Mouse (Mus musculus) embryonic fibroblast, embryonic 13.5 days (primary cell): ENCODE measurements around the gene Rtn4ip1. TPM values are rescaled to one million over a fixed set of nuclear protein-coding genes. Genes with fewer than 3 reads are reported as not detected.
A peak's percentile ranks its signal among the peaks of the same experiment; 100 is the strongest.

Source experiments
- H3K27ac ChIP-seq: 2 replicates; pipeline ENCODE4 v1.5.1; 2012; ENCODE audit warnings: low read length, control low read depth, inconsistent platforms; ENCODE audit not compliant: insufficient read depth
- H3K4me1 ChIP-seq: 2 replicates; pipeline ENCODE4 v1.6.1; 2011; ENCODE audit warnings: low read length; ENCODE audit not compliant: control insufficient read depth, insufficient read depth
- H3K4me3 ChIP-seq: 2 replicates; pipeline ENCODE4 v1.5.1; 2011; ENCODE audit warnings: mild to moderate bottlenecking, control low read depth, low read length; ENCODE audit not compliant: insufficient read depth
- CTCF ChIP-seq: IDR thresholded peaks from 2 replicates; pipeline ENCODE4 v1.5.1; 2011; ENCODE audit warnings: mild to moderate bottlenecking, control low read depth, low read length, moderate library complexity, borderline replicate concordance; ENCODE audit not compliant: insufficient read depth
- POLR2A ChIP-seq: IDR thresholded peaks from 2 replicates; pipeline ENCODE4 v1.6.1; 2011; ENCODE audit warnings: low read depth, mild to moderate bottlenecking, control low read depth, low read length, moderate library complexity
- polyA plus RNA-seq: library from polyadenylated mRNA; stranded (reverse); fragments of >200 nt; gene quantifications from 2 replicates; pipeline ENCODE4 v1.2.4, GENCODE M21; 2011; ENCODE audit warnings: low read depth; ENCODE audit not compliant: missing spikeins, insufficient read length

Gene Rtn4ip1
- 5.3 and 6.4 TPM in 2 replicates for polyA plus RNA-seq

GRCm38 (mm10) chr10:43901578-43902194 lies at the start of gene Rtn4ip1, which contains the start of gene Qrsl1:
Rtn4ip1 (plus strand) TSS chr10:43901807.
Qrsl1 (minus strand) TSS chr10:43901745.
- Histone ChIP-seq H3K27ac (peak within 1 kb of the TSS; percentile 68; the same call in 1 of the 2 replicates), H3K4me1 (no peaks in the 10 kb centered on the region; the same call in 1 of the 2 replicates), H3K4me3 (peak within 1 kb of the TSS; percentile 91)
- TF ChIP-seq CTCF (no peak), POLR2A (peak; percentile 52; the same call in 1 of the 2 replicates)

DNA sequence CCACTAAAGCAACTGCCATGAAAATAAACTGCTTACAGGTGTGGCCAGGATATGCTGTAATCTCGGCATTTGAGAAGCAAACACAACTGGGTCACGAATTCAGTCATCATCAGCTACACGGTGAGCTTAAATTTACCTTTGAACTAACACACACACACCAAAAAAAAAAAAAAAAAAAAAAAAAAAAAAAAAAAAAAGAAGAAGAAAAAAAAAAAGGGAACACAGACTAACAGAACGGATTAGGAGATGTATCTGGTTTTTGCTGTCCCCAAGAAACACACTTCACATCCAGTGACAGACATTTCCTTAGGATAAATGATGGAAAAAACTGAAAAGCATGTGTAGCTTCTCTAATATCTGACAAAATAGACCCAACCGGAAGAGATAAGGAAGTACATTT lies 49.7 kb upstream of the Rtn4ip1 start:
- Histone ChIP-seq H3K4me1 (no peaks in the 10 kb centered on the region), H3K4me3 (no peak overlapping the region), H3K27ac (no peak overlapping the region)
- TF ChIP-seq POLR2A (no peak), CTCF (no peak)

DNA sequence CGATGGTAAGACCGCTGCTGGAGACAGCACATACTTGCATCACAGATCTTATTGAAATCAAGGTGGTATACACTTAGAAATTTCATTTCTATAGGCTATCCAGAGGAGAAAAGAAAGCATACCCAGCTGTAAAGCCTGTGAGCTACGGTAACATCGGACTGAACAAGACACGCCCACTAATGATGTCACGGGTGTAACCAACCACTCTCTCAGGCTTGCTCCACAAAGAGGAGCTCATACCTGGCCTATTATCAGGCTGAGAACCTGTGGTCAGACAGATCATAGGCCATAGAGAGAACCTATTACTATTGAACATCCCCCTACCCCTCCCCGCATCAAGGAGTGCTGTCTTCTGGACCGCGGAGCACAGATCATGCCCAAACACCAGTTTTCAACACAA lies 45.7 kb upstream of the Rtn4ip1 start:
- Histone ChIP-seq H3K27ac (no peak overlapping the region), H3K4me3 (no peak overlapping the region), H3K4me1 (no peaks in the 10 kb centered on the region)
- TF ChIP-seq POLR2A = no peak
- no peak for TF ChIP-seq CTCF

DNA sequence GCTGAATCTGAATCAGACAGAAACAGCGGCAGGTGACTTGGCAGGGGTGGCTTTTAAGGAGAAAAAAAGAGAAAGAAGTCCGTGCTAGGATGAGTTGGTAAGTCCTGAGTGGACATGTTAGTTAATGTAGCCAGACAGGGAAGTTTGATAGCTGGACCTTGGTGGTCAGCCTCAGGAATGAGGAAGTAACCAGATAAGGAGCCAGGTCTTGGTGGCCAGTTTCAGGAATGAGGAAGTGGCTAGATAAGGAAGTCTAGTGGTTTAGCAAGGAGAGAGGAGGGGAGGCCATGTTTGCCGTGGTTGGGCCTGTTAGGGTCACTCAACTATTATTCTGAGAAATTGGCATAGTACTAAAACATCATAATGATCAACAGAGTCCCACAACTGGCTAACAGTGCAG lies 45.3 kb upstream of the Rtn4ip1 start:
- Histone ChIP-seq H3K27ac (no peak overlapping the region), H3K4me1 (no peaks in the 10 kb centered on the region), H3K4me3 (no peak overlapping the region)
- TF ChIP-seq CTCF (no peak), POLR2A (no peak)

- Histone ChIP-seq H3K4me3 (no peak overlapping the region), H3K4me1 (no peaks in the 10 kb centered on the region), H3K27ac (no peak overlapping the region)
- TF ChIP-seq CTCF = peak; percentile 62; the same call in 1 of the 2 replicates
- TF ChIP-seq POLR2A = no peak
Observed at GRCm38 (mm10) chr10:43870752-43871151, 30.9 kb upstream of the Rtn4ip1 start.

DNA sequence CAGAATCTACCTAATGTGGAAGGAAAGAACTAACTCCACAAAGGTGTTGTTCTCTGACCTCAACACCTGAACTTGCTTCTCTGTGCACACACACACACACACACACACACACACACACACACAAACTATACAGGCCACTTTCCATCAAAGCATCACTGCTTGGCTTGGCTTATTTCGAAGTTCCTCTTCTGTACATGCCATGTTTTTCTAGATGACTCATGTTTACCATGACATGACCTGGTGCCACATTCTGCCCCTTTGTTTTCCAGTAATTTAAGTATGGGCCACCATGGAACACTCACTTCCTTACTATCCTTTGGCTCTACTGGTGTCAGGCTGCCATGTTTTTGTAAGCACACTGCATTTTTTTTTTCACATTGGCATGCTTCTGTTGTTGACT lies 30.1 kb upstream of the Rtn4ip1 start:
- Histone ChIP-seq H3K27ac (no peak overlapping the region), H3K4me3 (no peak overlapping the region), H3K4me1 (no peaks in the 10 kb centered on the region)
- no peak for TF ChIP-seq CTCF
- TF ChIP-seq POLR2A = no peak

- no peak overlapping the region for H3K27ac ChIP-seq
- H3K4me1 ChIP-seq = no peaks in the 10 kb centered on the region
- no peak overlapping the region for H3K4me3 ChIP-seq
- TF ChIP-seq CTCF = no peak
Observed at GRCm38 (mm10) chr10:43887676-43888075, 13.9 kb upstream of the Rtn4ip1 start.

DNA sequence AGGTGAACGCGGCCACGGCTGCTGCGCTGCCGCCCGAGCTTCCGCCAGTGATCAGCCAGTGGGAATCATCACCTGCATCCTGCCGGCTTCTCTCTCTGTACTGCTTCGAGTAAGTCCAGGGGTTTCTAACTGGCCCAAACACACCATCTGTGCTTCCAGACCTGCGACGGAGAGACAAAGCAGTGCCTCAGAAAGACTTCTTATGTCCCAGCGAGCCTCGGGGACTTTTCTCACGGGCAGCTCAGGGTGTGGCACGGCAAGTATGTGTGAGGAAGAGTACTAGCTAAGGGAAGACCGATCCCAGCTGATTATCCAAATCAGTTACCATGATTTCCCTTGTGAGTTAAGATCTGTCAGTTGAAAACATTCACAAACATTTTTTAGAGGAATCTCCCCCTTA lies 12.6 kb upstream of the Rtn4ip1 start:
- Histone ChIP-seq H3K4me3 (no peak overlapping the region), H3K4me1 (no peaks in the 10 kb centered on the region), H3K27ac (no peak overlapping the region)
- TF ChIP-seq CTCF = no peak
- TF ChIP-seq POLR2A = no peak

GRCm38 (mm10) chr10:43892971-43893370 lies 8.6 kb upstream of the Rtn4ip1 start:
- Histone ChIP-seq H3K4me1 (no peaks in the 10 kb centered on the region), H3K27ac (peak overlapping the region; percentile 5; the same call in 1 of the 2 replicates), H3K4me3 (no peak overlapping the region)
- TF ChIP-seq POLR2A (no peak), CTCF (no peak)

GRCm38 (mm10) chr10:43896065-43896464 lies 5.5 kb upstream of the Rtn4ip1 start:
- H3K4me3 ChIP-seq = no peak overlapping the region
- H3K4me1 ChIP-seq = no peaks in the 10 kb centered on the region
- TF ChIP-seq CTCF = no peak
- no peak for TF ChIP-seq POLR2A
- H3K27ac ChIP-seq = no peak overlapping the region
